Mouse (Mus musculus) ES-E14 (cell line): Measurements from ENCODE around the gene As3mt. TPM values are rescaled to one million over a fixed set of nuclear protein-coding genes. Genes with fewer than 3 reads are reported as not detected.

Experiments
- DNase-seq: peaks from one replicate; pipeline ENCODE4 v3.0.0-alpha.2; 2013; ENCODE audit warnings: low read depth, low spot score
- H3K27ac ChIP-seq: 2 replicates; pipeline ENCODE4 v1.5.1; 2012; ENCODE audit warnings: low read depth, mild to moderate bottlenecking, low read length, moderate library complexity, mixed read lengths; ENCODE audit not compliant: poor library complexity, insufficient read depth, severe bottlenecking
- H3K36me3 ChIP-seq: 2 replicates; pipeline ENCODE4 v1.6.1; 2012; ENCODE audit warnings: mild to moderate bottlenecking, low read length, moderate library complexity, mixed read lengths; ENCODE audit not compliant: control insufficient read depth, poor library complexity, insufficient read depth, severe bottlenecking
- H3K4me1 ChIP-seq, 2 experiments: fragments of 150-350 bp in 1 of 2; sonication (generic) in 1 of 2; 2 replicates each; pipeline ENCODE4 v1.6.1; 2012; ENCODE audit warnings: low read length in 2 of 2, mild to moderate bottlenecking in 1 of 2, mixed read lengths in 1 of 2; ENCODE audit not compliant: control insufficient read depth in 2 of 2, insufficient read depth in 2 of 2, poor library complexity in 1 of 2
- H3K4me3 ChIP-seq, 2 experiments: fragments of 150-350 bp in 1 of 2; sonication (generic) in 1 of 2; 2 replicates each; pipeline ENCODE4 v1.5.1; 2012; ENCODE audit warnings: low read length in 2 of 2, low read depth in 1 of 2, mild to moderate bottlenecking in 1 of 2, mixed read lengths in 1 of 2; ENCODE audit not compliant: insufficient read depth in 1 of 2, poor library complexity in 1 of 2, severe bottlenecking in 1 of 2
- H3K9ac ChIP-seq: 2 replicates; pipeline ENCODE4 v1.6.1; 2012; ENCODE audit warnings: low read depth, mild to moderate bottlenecking, low read length, mixed read lengths; ENCODE audit not compliant: poor library complexity, insufficient read depth, severe bottlenecking
- H3K9me3 ChIP-seq: fragments of 150-350 bp; sonication (generic); 2 replicates; pipeline ENCODE4 v1.6.1; 2012; ENCODE audit warnings: low read depth, mild to moderate bottlenecking, low read length; ENCODE audit not compliant: control insufficient read depth, insufficient read depth
- CHD2 ChIP-seq: IDR thresholded peaks from 2 replicates; pipeline ENCODE4 v1.6.1; 2014; ENCODE audit warnings: mild to moderate bottlenecking, low read depth, low read length, inconsistent platforms
- HCFC1 ChIP-seq: IDR thresholded peaks from 2 replicates; pipeline ENCODE4 v1.6.1; 2012; ENCODE audit warnings: low read length, inconsistent platforms, borderline replicate concordance; ENCODE audit not compliant: insufficient read depth
- MAFK ChIP-seq: IDR thresholded peaks from 2 replicates; pipeline ENCODE4 v1.6.1; 2014; ENCODE audit warnings: mild to moderate bottlenecking, low read depth, low read length, inconsistent platforms; ENCODE audit not compliant: insufficient read depth
- ZC3H11A ChIP-seq: IDR thresholded peaks from 2 replicates; pipeline ENCODE4 v1.6.1; 2012; ENCODE audit warnings: low read depth, mild to moderate bottlenecking, inconsistent platforms, low read length, borderline replicate concordance
- ZNF384 ChIP-seq: IDR thresholded peaks from 2 replicates; pipeline ENCODE4 v1.6.1; 2012; ENCODE audit warnings: low read depth, low read length, inconsistent platforms
- in situ Hi-C, 2 experiments: fragments of 600-800 bp; cut with MboI; formaldehyde crosslinking; loops; one replicate each; pipeline ENCODE4 v1.15.1; 2025; ENCODE audit warnings: low sequenced_read_pairs in 2 of 2, inconsistent platforms in 1 of 2; ENCODE audit not compliant: unreplicated experiment in 2 of 2
- total RNA-seq: library from RNA; depleted of rRNA; stranded (reverse); fragments of 300-350 nt; gene quantifications from 2 replicates; pipeline ENCODE4 v1.2.3, GENCODE M21; 2012

The As3mt gene
- total RNA-seq, 1 experiment = 11.0 TPM

GRCm38 (mm10) chr19:46701156-46701555 lies 6.1 kb upstream of the As3mt start:
- Histone ChIP-seq H3K36me3 (no peaks in the 10 kb centered on the region), H3K4me3 (no peak overlapping the region; a peak in 1 of 4 replicates), H3K27ac (no peak overlapping the region), H3K9ac (no peak overlapping the region), H3K9me3 (no peaks in the 10 kb centered on the region), H3K4me1 (peaks cover 0 to 27% of the 10 kb centered on the region in 2 experiments; a peak in 3 of 4 replicates)
- in situ Hi-C loops = no loop called here
- TF ChIP-seq MAFK = no peak
- TF ChIP-seq ZNF384 = no peak
- no peak for TF ChIP-seq HCFC1
- TF ChIP-seq CHD2 = no peak
- no peak for TF ChIP-seq ZC3H11A
- DNase-seq = no peak

GRCm38 (mm10) chr19:46705779-46706495 lies 1.3 kb upstream of the As3mt start:
- H3K4me3 ChIP-seq = no peak overlapping the region
- in situ Hi-C loops = no loop called here
- peaks cover 2% of the 10 kb centered on the region; the same call in 1 of the 2 replicates for H3K36me3 ChIP-seq
- H3K4me1 ChIP-seq = peaks cover 1 to 14% of the 10 kb centered on the region in 2 experiments; a peak in 3 of 4 replicates
- no peak overlapping the region for H3K27ac ChIP-seq
- H3K9ac ChIP-seq = no peak overlapping the region
- no peak for DNase-seq
- no peaks in the 10 kb centered on the region for H3K9me3 ChIP-seq
- TF ChIP-seq ZNF384 (no peak), HCFC1 (no peak), CHD2 (no peak), ZC3H11A (no peak), MAFK (no peak)

GRCm38 (mm10) chr19:46706540-46707295 lies 540 bp upstream of the As3mt start:
- no peak for DNase-seq
- in situ Hi-C loops = no loop called here
- no peaks in the 10 kb centered on the region for H3K9me3 ChIP-seq
- no peak overlapping the region for H3K9ac ChIP-seq
- H3K27ac ChIP-seq = no peak overlapping the region
- peaks cover 1 to 9% of the 10 kb centered on the region in 2 experiments; a peak in 2 of 4 replicates for H3K4me1 ChIP-seq
- peaks cover 2% of the 10 kb centered on the region; the same call in 1 of the 2 replicates for H3K36me3 ChIP-seq
- peak overlapping the region in 1 of 2 experiments; percentile 75; a peak in 2 of 4 replicates for H3K4me3 ChIP-seq
- TF ChIP-seq ZC3H11A = no peak
- no peak for TF ChIP-seq MAFK
- TF ChIP-seq HCFC1 = no peak
- TF ChIP-seq ZNF384 = no peak
- no peak for TF ChIP-seq CHD2

- Histone ChIP-seq H3K4me1 (peaks cover 1 to 9% of the 10 kb centered on the region in 2 experiments; a peak in 2 of 4 replicates), H3K9me3 (no peaks in the 10 kb centered on the region), H3K36me3 (peaks cover 2% of the 10 kb centered on the region; the same call in 1 of the 2 replicates), H3K4me3 (no peak overlapping the region), H3K27ac (no peak overlapping the region), H3K9ac (no peak overlapping the region)
- DNase-seq = no peak
- TF ChIP-seq HCFC1 = no peak
- no peak for TF ChIP-seq ZC3H11A
- TF ChIP-seq ZNF384 = no peak
- no peak for TF ChIP-seq CHD2
- TF ChIP-seq MAFK = no peak
- in situ Hi-C loops = no loop called here
Measured at GRCm38 (mm10) chr19:46710614-46711013, 3.4 kb downstream of the As3mt start.
